Mouse (Mus musculus) megakaryocyte-erythroid progenitor cell, adult 5 weeks (primary cell): ENCODE data around the gene G6pc2. TPM values are rescaled to one million over a fixed set of nuclear protein-coding genes. Genes with fewer than 3 reads are reported as not detected.

Experiments
- polyA plus RNA-seq: library from polyadenylated mRNA; stranded (reverse); fragments of >175 nt; gene quantifications from 2 replicates; pipeline ENCODE4 v1.2.3, GENCODE M21; 2012

The G6pc2 gene
- polyA plus RNA-seq: not detected in 2 replicates

GRCm38 (mm10) chr2:69210773-69211172 lies at the start of gene G6pc2:
TSS of gene G6pc2 (plus strand) at chr2:69211073.

GRCm38 (mm10) chr2:69205791-69206351 lies 5.0 kb upstream of the G6pc2 start, which contains the start of gene Spc25:
TSS of gene Spc25 (minus strand) at chr2:69206194.

Other genes starting within 250 kb of the G6pc2 start
- 0.10 and 0.45 TPM in 2 replicates for gene Nostrin, start 75.3 kb upstream of the G6pc2 start, polyA plus RNA-seq
- gene Spc25, start 4.9 kb upstream of the G6pc2 start, polyA plus RNA-seq: 9.6 and 13.5 TPM in 2 replicates
- gene Abcb11, start 131.5 kb downstream of the G6pc2 start, polyA plus RNA-seq: not detected in 2 replicates
- 0.02 and 0.09 TPM in 2 replicates for gene Dhrs9, start 169.4 kb downstream of the G6pc2 start, polyA plus RNA-seq